Mouse (Mus musculus): ENCODE measurements around the gene Trio. TPM values are rescaled to one million over a fixed set of nuclear protein-coding genes. Genes with fewer than 3 reads are reported as not detected.
A peak's percentile ranks its signal among the peaks of the same experiment; 100 is the strongest.

The Trio gene
- polyA plus RNA-seq, 1 experiment from 2014 or later: 5.1 TPM

GRCm38 (mm10) chr15:28029371-28029770 lies 3.7 kb upstream of the Trio start:
- no peaks in the 10 kb centered on the region for H3K9me3 ChIP-seq (ENCODE audit: low read length)
- 86% methylated on average over 7 of the region's 7 CpGs for WGBS (ENCODE audit: insufficient replicate concordance)
- ATAC-seq: no peak

GRCm38 (mm10) chr15:28028542-28028941 lies 2.9 kb upstream of the Trio start:
- peaks cover 14% of the 10 kb centered on the region for H3K27me3 ChIP-seq (ENCODE audit: insufficient read depth, low read length)
- no peak for TF ChIP-seq EP300 (IDR thresholded peaks at IDR 0.05; ENCODE audit: low read depth)
- no peak for TF ChIP-seq CTCF (IDR thresholded peaks at IDR 0.05; ENCODE audit: low read depth)
- H3K4me1 ChIP-seq (ENCODE audit: insufficient read depth): peaks cover under 1% of the 10 kb centered on the region; the same call in 1 of the 2 replicates
- H3K4me3 ChIP-seq (ENCODE audit: low read depth, low read length): no peak overlapping the region
- H3K4me2 ChIP-seq (ENCODE audit: low read depth, low read length): no peak overlapping the region
- H3K9me3 ChIP-seq (ENCODE audit: low read length): no peaks in the 10 kb centered on the region
- no peak overlapping the region for H3K27ac ChIP-seq (ENCODE audit: low read depth)
- no peak for ATAC-seq
- DNase-seq: no peak
- WGBS (ENCODE audit: insufficient replicate concordance): 82% methylated on average over 6 of the region's 6 CpGs
- H3K36me3 ChIP-seq (replicated peaks; ENCODE audit: insufficient read depth, low read length): no peaks in the 10 kb centered on the region
- H3K9ac ChIP-seq (replicated peaks): no peak overlapping the region

More at GRCm38 (mm10) chr15:28029371-28029770, 3.7 kb upstream of the Trio start:
- TF ChIP-seq CTCF (IDR thresholded peaks at IDR 0.05; ENCODE audit: low read depth): no peak
- no peak for TF ChIP-seq EP300 (IDR thresholded peaks at IDR 0.05; ENCODE audit: low read depth)
- no peak for DNase-seq
- Histone ChIP-seq H3K27me3 (ENCODE audit: insufficient read depth, low read length) (peaks cover 7% of the 10 kb centered on the region), H3K9ac (replicated peaks) (no peak overlapping the region), H3K4me1 (ENCODE audit: insufficient read depth) (no peaks in the 10 kb centered on the region), H3K4me3 (ENCODE audit: low read depth, low read length) (no peak overlapping the region), H3K27ac (ENCODE audit: low read depth) (no peak overlapping the region), H3K4me2 (ENCODE audit: low read depth, low read length) (no peak overlapping the region), H3K36me3 (replicated peaks; ENCODE audit: insufficient read depth, low read length) (no peaks in the 10 kb centered on the region)

GRCm38 (mm10) chr15:28026167-28026481 lies 476 bp upstream of the Trio start:
- Histone ChIP-seq H3K4me1 (ENCODE audit: insufficient read depth) (peaks cover 11% of the 10 kb centered on the region), H3K9me3 (ENCODE audit: low read length) (no peaks in the 10 kb centered on the region), H3K4me2 (ENCODE audit: low read depth, low read length) (peak overlapping the region; percentile 91), H3K4me3 (ENCODE audit: low read depth, low read length) (peak overlapping the region; percentile 76), H3K36me3 (replicated peaks; ENCODE audit: insufficient read depth, low read length) (no peaks in the 10 kb centered on the region), H3K9ac (replicated peaks) (0 out of 2 replicates have a peak overlapping the region, but pooled peaks have one; percentile 47), H3K27ac (ENCODE audit: low read depth) (no peak overlapping the region), H3K27me3 (ENCODE audit: insufficient read depth, low read length) (peaks cover 18% of the 10 kb centered on the region)
- no peak for DNase-seq
- no peak for ATAC-seq
- WGBS (ENCODE audit: insufficient replicate concordance): 2% methylated on average over 17 of the region's 18 CpGs
- TF ChIP-seq CTCF (IDR thresholded peaks at IDR 0.05; ENCODE audit: low read depth) (peak; percentile 86), EP300 (IDR thresholded peaks at IDR 0.05; ENCODE audit: low read depth) (no peak)

GRCm38 (mm10) chr15:28024965-28025338 lies 696 bp downstream of the Trio start:
- H3K4me3 ChIP-seq (ENCODE audit: low read depth, low read length): peak overlapping the region; percentile 76
- peak; percentile 46 for DNase-seq
- no peaks in the 10 kb centered on the region for H3K9me3 ChIP-seq (ENCODE audit: low read length)
- peak overlapping the region; percentile 95 for H3K27ac ChIP-seq (ENCODE audit: low read depth)
- peak overlapping the region; percentile 84 for H3K9ac ChIP-seq (replicated peaks)
- peak overlapping the region; percentile 91 for H3K4me2 ChIP-seq (ENCODE audit: low read depth, low read length)
- ATAC-seq: peak; percentile 16
- TF ChIP-seq CTCF (IDR thresholded peaks at IDR 0.05; ENCODE audit: low read depth): no peak
- no peak for TF ChIP-seq EP300 (IDR thresholded peaks at IDR 0.05; ENCODE audit: low read depth)
- WGBS (ENCODE audit: insufficient replicate concordance): under 1% methylated on average over 50 of the region's 54 CpGs
- H3K36me3 ChIP-seq (replicated peaks; ENCODE audit: insufficient read depth, low read length): no peaks in the 10 kb centered on the region
- H3K4me1 ChIP-seq (ENCODE audit: insufficient read depth): peaks cover 15% of the 10 kb centered on the region
- H3K27me3 ChIP-seq (ENCODE audit: insufficient read depth, low read length): peaks cover 18% of the 10 kb centered on the region

GRCm38 (mm10) chr15:28024031-28024964 lies 1.4 kb downstream of the Trio start:
- TF ChIP-seq CTCF (IDR thresholded peaks at IDR 0.05; ENCODE audit: low read depth) (no peak), EP300 (IDR thresholded peaks at IDR 0.05; ENCODE audit: low read depth) (no peak)
- ATAC-seq (peak; percentile 57), DNase-seq (peak; percentile 80)
- Histone ChIP-seq H3K4me3 (ENCODE audit: low read depth, low read length) (peak overlapping the region; percentile 76), H3K9me3 (ENCODE audit: low read length) (no peaks in the 10 kb centered on the region), H3K27ac (ENCODE audit: low read depth) (peak overlapping the region; percentile 95), H3K9ac (replicated peaks) (peak overlapping the region; percentile 84), H3K36me3 (replicated peaks; ENCODE audit: insufficient read depth, low read length) (no peaks in the 10 kb centered on the region), H3K4me2 (ENCODE audit: low read depth, low read length) (peak overlapping the region; percentile 91), H3K4me1 (ENCODE audit: insufficient read depth) (peaks cover 15% of the 10 kb centered on the region), H3K27me3 (ENCODE audit: insufficient read depth, low read length) (peaks cover 18% of the 10 kb centered on the region)
- 2% methylated on average over 65 of the region's 81 CpGs for WGBS (ENCODE audit: insufficient replicate concordance)

GRCm38 (mm10) chr15:28021591-28022209 lies 3.9 kb downstream of the Trio start:
- Histone ChIP-seq H3K9ac (replicated peaks) (0 out of 2 replicates have a peak overlapping the region, but pooled peaks have one; percentile 11), H3K4me1 (ENCODE audit: insufficient read depth) (peaks cover 18% of the 10 kb centered on the region), H3K27me3 (ENCODE audit: insufficient read depth, low read length) (peaks cover 18% of the 10 kb centered on the region), H3K36me3 (replicated peaks; ENCODE audit: insufficient read depth, low read length) (no peaks in the 10 kb centered on the region), H3K4me2 (ENCODE audit: low read depth, low read length) (no peak overlapping the region), H3K9me3 (ENCODE audit: low read length) (no peaks in the 10 kb centered on the region), H3K4me3 (ENCODE audit: low read depth, low read length) (no peak overlapping the region), H3K27ac (ENCODE audit: low read depth) (no peak overlapping the region)
- 23% methylated on average over 15 of the region's 15 CpGs for WGBS (ENCODE audit: insufficient replicate concordance)
- ATAC-seq (no peak), DNase-seq (no peak)
- TF ChIP-seq CTCF (IDR thresholded peaks at IDR 0.05; ENCODE audit: low read depth) (no peak), EP300 (IDR thresholded peaks at IDR 0.05; ENCODE audit: low read depth) (no peak)

Measured in liver, postnatal 0 days (tissue).